Mouse (Mus musculus): Measurements from ENCODE around the gene Arl5c.
A peak's percentile ranks its signal among the peaks of the same experiment; 100 is the strongest.

Arl5c gene

GRCm38 (mm10) chr11:97994539-97995100 lies 1.4 kb downstream of the Arl5c start:
- DNase-seq (ENCODE audit: low spot score) = peak; percentile 76

- peak; percentile 84 for DNase-seq (ENCODE audit: low spot score)
Measured at GRCm38 (mm10) chr11:97988530-97989096, 7.4 kb downstream of the Arl5c start.

- DNase-seq (ENCODE audit: low spot score) = peak; percentile 91
Measured at GRCm38 (mm10) chr11:97987551-97988526, 8.1 kb downstream of the Arl5c start.

GRCm38 (mm10) chr11:97986738-97987465 lies 9.1 kb downstream of the Arl5c start:
- no peak for DNase-seq (ENCODE audit: low spot score)

- peak; percentile 31 for DNase-seq (ENCODE audit: low spot score)
Measured at GRCm38 (mm10) chr11:97985727-97986677, 10.0 kb downstream of the Arl5c start, which contains the start of gene Plxdc1. Gene Plxdc1 (minus strand): TSS chr11:97986444.

- DNase-seq (ENCODE audit: low spot score) = no peak
Measured at GRCm38 (mm10) chr11:97983983-97984382, 12.0 kb downstream of the Arl5c start.

GRCm38 (mm10) chr11:97983506-97983905 lies 12.5 kb downstream of the Arl5c start:
- DNase-seq (ENCODE audit: low spot score) = no peak

- no peak for DNase-seq (ENCODE audit: low spot score)
Measured at GRCm38 (mm10) chr11:97982721-97983120, 13.3 kb downstream of the Arl5c start.

GRCm38 (mm10) chr11:97980531-97980966 lies 15.4 kb downstream of the Arl5c start:
- DNase-seq (ENCODE audit: low spot score) = no peak

- DNase-seq (ENCODE audit: low spot score) = no peak
Measured at GRCm38 (mm10) chr11:97979824-97980495, 16.0 kb downstream of the Arl5c start.

- DNase-seq (ENCODE audit: low spot score) = no peak
Measured at GRCm38 (mm10) chr11:97978392-97978791, 17.6 kb downstream of the Arl5c start.

- DNase-seq (ENCODE audit: low spot score) = no peak
Measured at GRCm38 (mm10) chr11:97977797-97978196, 18.2 kb downstream of the Arl5c start.

GRCm38 (mm10) chr11:97974746-97975145 lies 21.2 kb downstream of the Arl5c start:
- no peak for DNase-seq (ENCODE audit: low spot score)

- no peak for DNase-seq (ENCODE audit: low spot score)
Measured at GRCm38 (mm10) chr11:97974141-97974540, 21.8 kb downstream of the Arl5c start.

GRCm38 (mm10) chr11:97972434-97972833 lies 23.5 kb downstream of the Arl5c start:
- no peak for DNase-seq (ENCODE audit: low spot score)

- no peak for DNase-seq (ENCODE audit: low spot score)
Measured at GRCm38 (mm10) chr11:97971232-97971631, 24.7 kb downstream of the Arl5c start.

- no peak for DNase-seq (ENCODE audit: low spot score)
Measured at GRCm38 (mm10) chr11:97970771-97971170, 25.2 kb downstream of the Arl5c start.

GRCm38 (mm10) chr11:97968385-97968784 lies 27.6 kb downstream of the Arl5c start:
- no peak for DNase-seq (ENCODE audit: low spot score)

GRCm38 (mm10) chr11:97967114-97967513 lies 28.9 kb downstream of the Arl5c start:
- no peak for DNase-seq (ENCODE audit: low spot score)

GRCm38 (mm10) chr11:97960907-97961306 lies 35.1 kb downstream of the Arl5c start:
- no peak for DNase-seq (ENCODE audit: low spot score)
